ENCODE assay signal across 25 mouse cellular contexts in the genomic region with DNA sequence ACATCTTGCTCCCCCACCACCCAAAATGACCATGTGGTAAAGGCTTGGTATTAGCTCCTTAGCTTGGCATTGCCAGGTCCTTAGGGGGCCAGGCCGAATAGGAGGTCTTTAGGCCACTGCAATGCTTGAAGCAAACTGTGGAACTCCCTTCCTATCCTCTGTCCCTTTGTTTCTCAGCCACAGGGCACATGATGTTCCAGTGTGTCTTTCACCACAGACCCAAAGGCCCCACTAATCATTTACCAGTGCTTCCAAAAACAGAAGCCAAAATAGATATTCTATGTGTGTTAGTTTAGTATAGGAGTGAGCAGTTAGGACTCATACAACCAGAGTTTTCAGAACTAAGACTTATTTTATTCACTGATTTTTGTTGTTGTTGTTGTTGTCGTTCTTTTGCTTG. TPM values are rescaled to one million over a fixed set of nuclear protein-coding genes. Genes with fewer than 3 reads are reported as not detected.
DNase-seq lines count a peak whose midpoint lies in the region; ATAC-seq and TF ChIP-seq lines count a peak whose summit lies in the region.
"Had no signal": no experiment of that assay in that cellular context is flagged by ENCODE, and none has a peak within 500 bp of the region (broad histone marks: within the 10 kb centered on the region; RNA-seq: fewer than 3 reads in every experiment).

No protein-coding gene starts in this region.

- peak; percentile 38 for DNase-seq in kidney, adult 2 months
- DNase-seq in kidney, postnatal 25 days, result no peak
- DNase-seq in liver, adult 2 months (ENCODE audit: extremely low read depth, low read depth, low spot score), result peak; percentile 80
- no peak for DNase-seq in liver
- DNase-seq in liver, postnatal 0 days, result no peak
- DNase-seq: adrenal gland, adult 2 months; adrenal gland, postnatal 10 days; adrenal gland, postnatal 25 days; cerebellum, adult 11 months; cerebellum, adult 18-20 months; cerebellum, adult 8-10 months; cerebellum, adult 9-11 months; cerebellum, postnatal 14 days; cerebellum, postnatal 36 days; embryo, embryonic 11 days had no signal

- TF ChIP-seq EP300 in liver, postnatal 0 days (IDR thresholded peaks at IDR 0.05; ENCODE audit: low read depth), result peak; percentile 50

- H3K79me2 ChIP-seq in liver, adult 2 months (ENCODE audit: control insufficient read depth, insufficient read depth, low read length), result peaks cover 10% of the 10 kb centered on the region; the same call in 1 of the 2 replicates

- H3K27me3 ChIP-seq in kidney, adult 2 months (replicated peaks; ENCODE audit: control insufficient read depth, insufficient read depth, low read length), result no peaks in the 10 kb centered on the region
- H3K27me3 ChIP-seq in liver, adult 2 months (ENCODE audit: control insufficient read depth, insufficient read depth, low read length), result no peaks in the 10 kb centered on the region
- H3K27me3 ChIP-seq in liver, postnatal 0 days (ENCODE audit: insufficient read depth, low read length), result no peaks in the 10 kb centered on the region
- H3K27me3 ChIP-seq in liver, embryonic 12.5 days (replicated peaks), result no peaks in the 10 kb centered on the region
- H3K27me3 ChIP-seq: embryonic facial prominence, embryonic 15.5 days had no signal

- H3K36me3 ChIP-seq in kidney, adult 2 months (ENCODE audit: control insufficient read depth, insufficient read depth, low read length), result no peaks in the 10 kb centered on the region
- H3K36me3 ChIP-seq in liver, adult 2 months (ENCODE audit: control insufficient read depth, insufficient read depth, low read length), result no peaks in the 10 kb centered on the region
- H3K36me3 ChIP-seq in liver, postnatal 0 days (replicated peaks; ENCODE audit: insufficient read depth, low read length), result no peaks in the 10 kb centered on the region
- H3K36me3 ChIP-seq in liver, embryonic 12.5 days, result no peaks in the 10 kb centered on the region
- H3K36me3 ChIP-seq: embryonic facial prominence, embryonic 13.5 days; embryonic facial prominence, embryonic 15.5 days; forebrain, embryonic 10.5 days; forebrain, embryonic 12.5 days had no signal

- no peak overlapping the region for H3K27ac ChIP-seq in kidney, adult 2 months (ENCODE audit: insufficient read depth, low read depth, low read length)
- peak overlapping the region; percentile 96 for H3K27ac ChIP-seq in liver, adult 2 months (replicated peaks; ENCODE audit: insufficient read depth, low read depth, low read length)
- peak overlapping the region; percentile 95 for H3K27ac ChIP-seq in liver, postnatal 0 days (ENCODE audit: low read depth)
- no peak overlapping the region for H3K27ac ChIP-seq in liver, embryonic 12.5 days
- H3K27ac ChIP-seq: embryonic facial prominence, embryonic 13.5 days; embryonic facial prominence, embryonic 15.5 days; forebrain, embryonic 10.5 days; forebrain, embryonic 12.5 days had no signal

- ATAC-seq in liver, postnatal 0 days, result peak; percentile 86
- ATAC-seq in liver, embryonic 12.5 days, result no peak
- ATAC-seq: forebrain, embryonic 14.5 days had no signal

- 81% methylated on average over 2 of the region's 2 CpGs for WGBS in kidney, adult 2 months
- WGBS in liver, adult 2 months, result 61% methylated on average over 2 of the region's 2 CpGs
- WGBS in liver, postnatal 0 days (ENCODE audit: insufficient replicate concordance), result 68% methylated on average over 2 of the region's 2 CpGs
- WGBS in liver, embryonic 12.5 days (ENCODE audit: insufficient replicate concordance), result 82% methylated on average over 2 of the region's 2 CpGs

- H3K9me3 ChIP-seq in liver, postnatal 0 days (ENCODE audit: low read length), result no peaks in the 10 kb centered on the region
- no peaks in the 10 kb centered on the region for H3K9me3 ChIP-seq in liver, embryonic 12.5 days (replicated peaks)
- H3K9me3 ChIP-seq: embryonic facial prominence, embryonic 13.5 days; embryonic facial prominence, embryonic 15.5 days; forebrain, embryonic 10.5 days; forebrain, embryonic 12.5 days had no signal

- peak overlapping the region; percentile 42; the same call in 1 of the 2 replicates for H3K4me2 ChIP-seq in liver, postnatal 0 days (ENCODE audit: low read depth, low read length)
- H3K4me2 ChIP-seq in liver, embryonic 12.5 days, result no peak overlapping the region
- H3K4me2 ChIP-seq: embryonic facial prominence, embryonic 13.5 days; embryonic facial prominence, embryonic 15.5 days; forebrain, embryonic 12.5 days had no signal

- peaks cover 8% of the 10 kb centered on the region; the same call in 1 of the 2 replicates for H3K4me1 ChIP-seq in kidney, adult 2 months (ENCODE audit: control insufficient read depth, insufficient read depth, low read length)
- peaks cover 41% of the 10 kb centered on the region for H3K4me1 ChIP-seq in liver, adult 2 months (ENCODE audit: control insufficient read depth, insufficient read depth, low read length)
- H3K4me1 ChIP-seq in liver, postnatal 0 days (ENCODE audit: insufficient read depth), result 0 out of 2 replicates have a peak, but pooled peaks cover 4% of the 10 kb centered on the region
- H3K4me1 ChIP-seq in liver, embryonic 12.5 days, result no peaks in the 10 kb centered on the region
- H3K4me1 ChIP-seq: embryonic facial prominence, embryonic 13.5 days; embryonic facial prominence, embryonic 15.5 days; forebrain, embryonic 10.5 days; forebrain, embryonic 12.5 days had no signal

- H3K9ac ChIP-seq in liver, adult 2 months (ENCODE audit: low read depth, low read length), result peak overlapping the region; percentile 49
- no peak overlapping the region for H3K9ac ChIP-seq in liver, postnatal 0 days (replicated peaks)
- no peak overlapping the region for H3K9ac ChIP-seq in liver, embryonic 12.5 days
- H3K9ac ChIP-seq: embryonic facial prominence, embryonic 13.5 days; embryonic facial prominence, embryonic 15.5 days; forebrain, embryonic 12.5 days had no signal

- H3K4me3 ChIP-seq in kidney, adult 2 months (ENCODE audit: insufficient read depth, low read depth, low read length), result no peak overlapping the region
- H3K4me3 ChIP-seq in liver, adult 2 months (ENCODE audit: insufficient read depth, low read depth, low read length), result no peak overlapping the region
- H3K4me3 ChIP-seq in liver, postnatal 0 days (ENCODE audit: low read depth, low read length), result no peak overlapping the region
- no peak overlapping the region for H3K4me3 ChIP-seq in liver, embryonic 12.5 days
- H3K4me3 ChIP-seq: embryonic facial prominence, embryonic 13.5 days; embryonic facial prominence, embryonic 15.5 days; erythroblast, embryonic 14.5 days; forebrain, embryonic 10.5 days; forebrain, embryonic 12.5 days had no signal

- TF ChIP-seq POLR2A in kidney, adult 2 months (IDR thresholded peaks at IDR 0.05; ENCODE audit: low read depth, low read length), result no peak
- no peak for TF ChIP-seq POLR2A in liver, adult 2 months (IDR thresholded peaks at IDR 0.05; ENCODE audit: extremely low read depth, insufficient read depth, low read length)

- no peak for TF ChIP-seq CTCF in kidney, adult 2 months (conservative IDR thresholded peaks at IDR 0.05; ENCODE audit: insufficient read depth, insufficient read length, low read depth, low read length)
- TF ChIP-seq CTCF in liver, adult 2 months (IDR thresholded peaks at IDR 0.05; ENCODE audit: low read depth, low read length), result no peak
- TF ChIP-seq CTCF in liver, postnatal 0 days (IDR thresholded peaks at IDR 0.05; ENCODE audit: low read depth), result no peak

RNA-seq across cellular contexts. Expression of a gene that starts 5.7 kb away (rescaled TPM):
- 0.01 and 0.08 TPM in 2 replicates for polyA plus RNA-seq in kidney, adult 2 months (2012; rRNA removed)
- total RNA-seq in liver, adult 2 months (2014; rRNA removed), result 2.9 and 3.3 TPM in 2 replicates
- 1.1 TPM in 2 replicates for polyA plus RNA-seq in liver, adult 2 months (2012; rRNA removed)
- polyA plus RNA-seq in liver, postnatal 0 days (2015; fragmentation: Nextera tagmentation; extraction: Ambion mirVana), result 0.11 and 0.15 TPM in 2 replicates
- 0.02 and 0.05 TPM in 2 replicates for polyA plus RNA-seq in liver, embryonic 12.5 days (2016; fragmentation: Nextera tagmentation; extraction: Ambion mirVana)
- total RNA-seq: adrenal gland, adult 2 months; common myeloid progenitor, adult 5-6 weeks; ES-E14; MEL had no signal
- polyA plus RNA-seq: adrenal gland, adult 2 months; embryonic facial prominence, embryonic 13.5 days; erythroblast, embryonic 14.5 days had no signal

RNA-seq across cellular contexts. Expression of a gene that starts 59.4 kb away (rescaled TPM):
- polyA plus RNA-seq in kidney, adult 2 months (2012; rRNA removed), result 20.9 and 21.3 TPM in 2 replicates
- total RNA-seq in liver, adult 2 months (2014; rRNA removed), result 18.4 and 20.1 TPM in 2 replicates
- polyA plus RNA-seq in liver, adult 2 months (2012; rRNA removed), result 10.8 and 11.3 TPM in 2 replicates
- 3.5 and 4.8 TPM in 2 replicates for polyA plus RNA-seq in liver, postnatal 0 days (2015; fragmentation: Nextera tagmentation; extraction: Ambion mirVana)
- 6.2 and 7.4 TPM in 2 replicates for polyA plus RNA-seq in liver, embryonic 12.5 days (2016; fragmentation: Nextera tagmentation; extraction: Ambion mirVana)

Comparison
In these comparisons a context has a peak if more than half of its experiments do, and no peak if none do; other contexts are left out.
1. DNase-seq: peak in kidney, adult 2 months (single experiment) and liver, adult 2 months (single experiment); none in kidney, postnatal 25 days (0 of 2), liver (single experiment) and liver, postnatal 0 days (single experiment).
2. H3K27ac ChIP-seq: peak in liver, adult 2 months (single experiment) and liver, postnatal 0 days (single experiment); none in kidney, adult 2 months (single experiment) and liver, embryonic 12.5 days (single experiment).